Mouse (Mus musculus): Measurements from ENCODE around the gene Adamts2. TPM values are rescaled to one million over a fixed set of nuclear protein-coding genes. Genes with fewer than 3 reads are reported as not detected.

Gene Adamts2
- polyA plus RNA-seq, 2 experiments from 2014 or later = not detected

GRCm38 (mm10) chr11:50673525-50674250 is 71.8 kb downstream of the Adamts2 start:
- no peak for ATAC-seq

GRCm38 (mm10) chr11:50674390-50674789 is 72.5 kb downstream of the Adamts2 start:
- no peak for ATAC-seq

GRCm38 (mm10) chr11:50678650-50679049 is 76.8 kb downstream of the Adamts2 start:
- ATAC-seq = no peak

- ATAC-seq = no peak
These were observed 80.1 kb downstream of the Adamts2 start for GRCm38 (mm10) chr11:50681940-50682339.

GRCm38 (mm10) chr11:50683821-50684220 is 81.9 kb downstream of the Adamts2 start:
- no peak for ATAC-seq

- no peak for ATAC-seq
These were observed 86.7 kb downstream of the Adamts2 start for GRCm38 (mm10) chr11:50688584-50688983.

- ATAC-seq = no peak
These were observed 87.8 kb downstream of the Adamts2 start for GRCm38 (mm10) chr11:50689672-50690071.

- ATAC-seq = no peak
These were observed 98.1 kb downstream of the Adamts2 start for GRCm38 (mm10) chr11:50699971-50700370.

- ATAC-seq = no peak
These were observed 98.6 kb downstream of the Adamts2 start for GRCm38 (mm10) chr11:50700496-50700895.

- ATAC-seq = no peak
These were observed 101.5 kb downstream of the Adamts2 start for GRCm38 (mm10) chr11:50703397-50703796.

GRCm38 (mm10) chr11:50704511-50704910 is 102.6 kb downstream of the Adamts2 start:
- ATAC-seq = no peak

GRCm38 (mm10) chr11:50707259-50707658 is 105.4 kb downstream of the Adamts2 start:
- ATAC-seq = no peak

- no peak for ATAC-seq
These were observed 111.8 kb downstream of the Adamts2 start for GRCm38 (mm10) chr11:50713610-50714202.

GRCm38 (mm10) chr11:50715091-50715490 is 113.2 kb downstream of the Adamts2 start:
- no peak for ATAC-seq

- no peak for ATAC-seq
These were observed 115.6 kb downstream of the Adamts2 start for GRCm38 (mm10) chr11:50717381-50717897.

- no peak for ATAC-seq
These were observed 117.0 kb downstream of the Adamts2 start for GRCm38 (mm10) chr11:50718862-50719261.

- ATAC-seq = no peak
These were observed 118.5 kb downstream of the Adamts2 start for GRCm38 (mm10) chr11:50720421-50720820.

- no peak for ATAC-seq
These were observed 119.1 kb downstream of the Adamts2 start for GRCm38 (mm10) chr11:50720856-50721550.

GRCm38 (mm10) chr11:50725595-50725994 is 123.7 kb downstream of the Adamts2 start:
- no peak for ATAC-seq

- ATAC-seq = no peak
These were observed 124.2 kb downstream of the Adamts2 start for GRCm38 (mm10) chr11:50726035-50726434.

- ATAC-seq = no peak
These were observed 131.3 kb downstream of the Adamts2 start for GRCm38 (mm10) chr11:50733146-50733545.

GRCm38 (mm10) chr11:50734129-50734528 is 132.2 kb downstream of the Adamts2 start:
- no peak for ATAC-seq

- no peak for ATAC-seq
These were observed 134.7 kb downstream of the Adamts2 start for GRCm38 (mm10) chr11:50736548-50736947.
